Mouse (Mus musculus) heart, postnatal 0 days (tissue): ENCODE results near the gene Actr1a.

Experiments used
- CTCF ChIP-seq: IDR thresholded peaks from 2 replicates; pipeline ENCODE4 v1.5.1; 2016; ENCODE audit warnings: antibody characterized with exemption, control low read depth, low read depth
- EP300 ChIP-seq: IDR thresholded peaks from 2 replicates; pipeline ENCODE4 v1.6.1; 2016; ENCODE audit warnings: antibody characterized with exemption, low read depth

DNA sequence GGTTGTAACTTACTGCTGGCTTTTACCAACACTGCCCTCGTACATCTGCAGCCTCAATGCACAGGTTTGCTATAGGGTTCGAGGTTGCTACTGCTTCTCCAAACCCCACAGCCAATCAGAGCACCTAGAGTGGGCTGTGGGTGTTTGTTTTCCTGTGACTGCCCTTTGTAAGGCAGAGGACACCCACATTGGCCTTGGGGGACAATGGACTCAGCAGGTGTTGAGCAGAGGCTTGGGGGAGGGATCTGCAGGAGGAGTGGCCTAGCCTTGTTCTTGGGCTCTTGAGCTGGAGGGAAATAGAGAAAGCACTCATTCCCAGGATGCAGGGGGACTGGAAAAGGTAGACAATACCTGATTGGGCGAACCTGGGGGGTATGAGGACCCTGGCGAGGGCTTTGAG lies 37.2 kb downstream of the Actr1a start:
- TF ChIP-seq CTCF, result no peak
- TF ChIP-seq EP300, result no peak
